Mouse (Mus musculus): ENCODE results near the gene Gng7. TPM values are rescaled to one million over a fixed set of nuclear protein-coding genes. Genes with fewer than 3 reads are reported as not detected.
A peak's percentile ranks its signal among the peaks of the same experiment; 100 is the strongest.

Gene Gng7
- polyA plus RNA-seq, 1 experiment from 2014 or later, result 11.5 TPM

- DNase-seq (peak; percentile 83), ATAC-seq (ENCODE audit: low FRiP score, low TSS enrichment) (peak; percentile 34)
- Histone ChIP-seq H3K36me3 (ENCODE audit: control insufficient read depth, insufficient read depth, low read length) (no peaks in the 10 kb centered on the region), H3K4me2 (ENCODE audit: low read length) (peak overlapping the region; percentile 46), H3K9me3 (ENCODE audit: control insufficient read depth, low read length) (no peaks in the 10 kb centered on the region), H3K4me3 (replicated peaks; ENCODE audit: low read depth, low read length) (peak overlapping the region; percentile 2; the same call in 1 of the 2 replicates), H3K27me3 (ENCODE audit: control insufficient read depth, insufficient read depth, low read length) (peaks cover 56% of the 10 kb centered on the region), H3K9ac (replicated peaks; ENCODE audit: low read length) (no peak overlapping the region; the same call in 1 of the 2 replicates), H3K27ac (replicated peaks; ENCODE audit: low read depth, low read length) (no peak overlapping the region), H3K4me1 (ENCODE audit: control insufficient read depth, insufficient read depth, low read length) (peaks cover 53% of the 10 kb centered on the region)
- WGBS, result 1% methylated on average over 37 of the region's 37 CpGs
Measured at GRCm38 (mm10) chr10:80936135-80936809, 78.5 kb downstream of the Gng7 start.

DNA sequence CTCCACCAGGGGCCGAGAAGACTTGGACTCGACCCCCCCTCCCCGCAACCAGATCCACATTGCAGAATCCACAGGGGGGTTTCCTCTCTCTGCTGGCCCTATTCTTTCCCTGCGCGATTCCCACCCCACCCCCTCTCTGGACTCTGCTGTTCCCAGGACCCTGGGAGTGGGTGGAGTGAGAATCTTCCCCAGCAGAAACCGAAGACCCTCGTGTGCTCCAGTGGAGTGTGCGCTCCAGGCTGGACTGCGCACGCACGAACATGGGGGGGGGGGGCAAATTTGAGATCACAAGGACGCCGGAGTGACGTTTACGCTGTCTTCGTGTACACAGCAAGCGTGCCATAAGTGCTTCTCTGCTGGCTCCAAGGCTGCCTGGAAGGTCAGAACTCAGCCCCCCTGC lies 79.0 kb downstream of the Gng7 start:
- no peaks in the 10 kb centered on the region for H3K9me3 ChIP-seq (ENCODE audit: control insufficient read depth, low read length)
- H3K9ac ChIP-seq (replicated peaks; ENCODE audit: low read length), result no peak overlapping the region
- DNase-seq, result peak; percentile 57
- peak overlapping the region; percentile 46 for H3K4me2 ChIP-seq (ENCODE audit: low read length)
- no peak for ATAC-seq (ENCODE audit: low FRiP score, low TSS enrichment)
- 5% methylated on average over 17 of the region's 17 CpGs for WGBS
- H3K27ac ChIP-seq (replicated peaks; ENCODE audit: low read depth, low read length), result no peak overlapping the region
- H3K36me3 ChIP-seq (ENCODE audit: control insufficient read depth, insufficient read depth, low read length), result no peaks in the 10 kb centered on the region
- H3K4me3 ChIP-seq (replicated peaks; ENCODE audit: low read depth, low read length), result 0 out of 2 replicates have a peak overlapping the region, but pooled peaks have one; percentile 2
- H3K27me3 ChIP-seq (ENCODE audit: control insufficient read depth, insufficient read depth, low read length), result peaks cover 60% of the 10 kb centered on the region
- H3K4me1 ChIP-seq (ENCODE audit: control insufficient read depth, insufficient read depth, low read length), result peaks cover 56% of the 10 kb centered on the region

GRCm38 (mm10) chr10:80935241-80935640 lies 79.5 kb downstream of the Gng7 start:
- Histone ChIP-seq H3K27ac (replicated peaks; ENCODE audit: low read depth, low read length) (no peak overlapping the region), H3K4me3 (replicated peaks; ENCODE audit: low read depth, low read length) (no peak overlapping the region), H3K36me3 (ENCODE audit: control insufficient read depth, insufficient read depth, low read length) (no peaks in the 10 kb centered on the region), H3K27me3 (ENCODE audit: control insufficient read depth, insufficient read depth, low read length) (peaks cover 64% of the 10 kb centered on the region), H3K4me1 (ENCODE audit: control insufficient read depth, insufficient read depth, low read length) (peaks cover 59% of the 10 kb centered on the region), H3K9me3 (ENCODE audit: control insufficient read depth, low read length) (no peaks in the 10 kb centered on the region), H3K4me2 (ENCODE audit: low read length) (no peak overlapping the region), H3K9ac (replicated peaks; ENCODE audit: low read length) (no peak overlapping the region)
- ATAC-seq (ENCODE audit: low FRiP score, low TSS enrichment) (no peak), DNase-seq (peak; percentile 43)
- 2% methylated on average over 3 of the region's 3 CpGs for WGBS

DNA sequence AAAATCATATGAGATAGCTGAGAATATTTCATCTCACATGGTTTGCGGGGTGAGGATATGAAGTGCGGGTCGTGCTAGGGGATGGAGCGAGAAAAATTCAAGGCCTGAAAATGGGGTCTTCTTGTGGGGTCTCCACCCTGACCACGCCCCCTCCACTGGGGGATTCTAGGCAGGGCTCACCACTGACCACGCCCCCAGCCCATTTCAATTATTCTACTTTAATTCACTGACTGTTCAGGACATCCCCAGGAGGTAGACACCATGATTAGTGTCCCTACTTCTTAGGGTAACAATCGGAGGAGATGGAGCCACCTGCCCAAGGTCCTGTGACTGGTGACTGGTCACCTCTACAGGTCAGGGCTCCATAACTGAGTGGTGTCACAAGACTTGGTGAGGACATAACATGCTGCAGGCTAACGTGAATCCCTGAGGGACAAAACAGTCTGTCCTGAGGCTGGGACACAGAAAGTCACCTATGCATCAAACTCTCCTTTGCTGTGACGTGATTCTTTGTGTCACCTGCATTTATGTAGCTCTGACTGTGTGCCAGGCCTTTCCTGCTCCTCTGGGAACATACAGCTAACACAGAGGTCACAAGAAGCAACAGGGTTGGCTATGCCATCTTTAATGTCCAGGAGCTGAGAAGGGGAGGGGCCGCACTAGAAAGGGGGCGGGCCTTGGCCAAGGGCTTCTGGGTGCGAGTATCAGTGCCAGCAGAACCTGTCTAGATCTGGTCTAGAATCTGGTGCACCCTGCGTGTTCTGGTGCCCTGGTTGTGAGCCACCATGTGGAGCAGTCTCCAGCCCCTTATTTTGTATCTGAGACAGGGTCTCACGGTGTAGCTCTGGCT lies 80.4 kb downstream of the Gng7 start:
- DNase-seq, result no peak
- peaks cover 55% of the 10 kb centered on the region for H3K4me1 ChIP-seq (ENCODE audit: control insufficient read depth, insufficient read depth, low read length)
- no peak overlapping the region for H3K27ac ChIP-seq (replicated peaks; ENCODE audit: low read depth, low read length)
- no peak for ATAC-seq (ENCODE audit: low FRiP score, low TSS enrichment)
- H3K9ac ChIP-seq (replicated peaks; ENCODE audit: low read length), result no peak overlapping the region
- H3K27me3 ChIP-seq (ENCODE audit: control insufficient read depth, insufficient read depth, low read length), result peaks cover 66% of the 10 kb centered on the region
- WGBS, result 38% methylated on average over 14 of the region's 14 CpGs
- H3K36me3 ChIP-seq (ENCODE audit: control insufficient read depth, insufficient read depth, low read length), result no peaks in the 10 kb centered on the region
- no peak overlapping the region for H3K4me2 ChIP-seq (ENCODE audit: low read length)
- no peak overlapping the region for H3K4me3 ChIP-seq (replicated peaks; ENCODE audit: low read depth, low read length)
- H3K9me3 ChIP-seq (ENCODE audit: control insufficient read depth, low read length), result no peaks in the 10 kb centered on the region

DNA sequence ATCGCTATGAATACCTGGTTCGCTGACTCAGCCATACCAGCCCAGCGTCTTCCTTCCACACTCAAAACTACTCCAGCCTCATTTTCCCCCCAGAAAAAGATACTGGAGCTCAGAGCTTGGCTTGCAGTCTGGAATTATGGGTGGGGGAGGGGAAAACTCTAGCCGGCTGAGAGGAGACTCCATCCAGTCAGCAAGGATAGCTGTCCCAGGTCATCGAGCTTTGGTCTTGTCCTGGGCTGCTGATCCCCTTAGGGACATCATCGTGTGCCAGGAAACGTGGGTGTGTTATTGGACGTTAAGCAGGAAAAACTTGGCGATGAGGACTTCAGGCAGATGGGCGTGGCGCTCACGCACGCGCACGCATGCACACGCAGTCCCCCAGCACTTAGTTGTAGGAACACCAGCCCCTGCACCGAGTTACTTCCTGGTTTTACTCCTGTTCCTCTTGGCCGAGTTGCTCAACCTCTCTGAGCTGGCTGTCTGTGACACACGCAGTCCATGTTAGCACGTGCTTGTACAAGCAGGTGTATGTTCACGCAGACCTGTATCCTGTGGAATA lies 81.2 kb downstream of the Gng7 start:
- WGBS, result 4% methylated on average over 21 of the region's 21 CpGs
- peaks cover 62% of the 10 kb centered on the region for H3K27me3 ChIP-seq (ENCODE audit: control insufficient read depth, insufficient read depth, low read length)

DNA sequence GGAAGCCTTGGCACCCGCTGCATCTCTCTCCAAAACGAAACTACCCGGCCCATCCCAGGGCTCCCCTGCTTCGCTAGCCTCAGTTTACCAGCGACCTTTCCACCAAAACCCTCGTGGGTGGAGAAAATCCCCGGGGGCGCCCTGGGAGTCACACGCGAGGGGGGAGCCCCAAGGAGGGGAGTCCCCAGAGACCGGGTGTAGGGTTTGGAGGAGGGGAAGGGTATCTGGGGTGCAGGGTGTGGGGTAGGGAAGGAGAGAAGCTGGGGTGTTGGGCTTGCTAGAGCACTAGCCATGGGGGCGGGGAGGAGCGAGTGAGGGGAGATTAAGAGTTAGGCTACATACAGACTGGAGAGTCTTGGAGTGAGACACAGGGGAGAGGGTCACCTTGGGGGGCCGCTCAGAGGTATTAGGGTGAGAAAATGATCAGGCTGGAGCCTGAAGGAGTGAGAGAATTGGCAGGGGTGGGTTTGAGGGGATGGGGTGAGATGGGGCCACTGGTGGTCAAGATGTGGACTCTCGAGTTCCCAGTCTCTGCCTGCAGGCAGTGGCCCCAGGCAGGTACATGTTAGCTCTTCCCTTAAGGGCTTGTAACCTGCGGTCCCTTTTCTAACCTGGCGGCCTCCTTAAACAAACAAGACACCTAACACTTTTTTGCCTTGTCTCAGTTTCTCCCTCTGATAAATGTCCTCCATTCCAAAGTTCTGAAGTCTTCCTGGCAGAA lies 81.9 kb downstream of the Gng7 start:
- 2% methylated on average over 17 of the region's 17 CpGs for WGBS
- no peak for ATAC-seq (ENCODE audit: low FRiP score, low TSS enrichment)
- H3K27ac ChIP-seq (replicated peaks; ENCODE audit: low read depth, low read length), result no peak overlapping the region
- H3K36me3 ChIP-seq (ENCODE audit: control insufficient read depth, insufficient read depth, low read length), result no peaks in the 10 kb centered on the region
- H3K27me3 ChIP-seq (ENCODE audit: control insufficient read depth, insufficient read depth, low read length), result peaks cover 61% of the 10 kb centered on the region
- peak overlapping the region; percentile 33 for H3K4me2 ChIP-seq (ENCODE audit: low read length)
- peak overlapping the region; percentile 5; the same call in 1 of the 2 replicates for H3K4me3 ChIP-seq (replicated peaks; ENCODE audit: low read depth, low read length)
- DNase-seq, result peak; percentile 24
- H3K9me3 ChIP-seq (ENCODE audit: control insufficient read depth, low read length), result no peaks in the 10 kb centered on the region
- H3K4me1 ChIP-seq (ENCODE audit: control insufficient read depth, insufficient read depth, low read length), result peaks cover 56% of the 10 kb centered on the region
- H3K9ac ChIP-seq (replicated peaks; ENCODE audit: low read length), result peak overlapping the region; percentile 16; the same call in 1 of the 2 replicates

More for the DNA sequence above, 81.2 kb downstream of the Gng7 start:
- Histone ChIP-seq H3K4me2 (ENCODE audit: low read length) (peak overlapping the region; percentile 24; the same call in 1 of the 2 replicates), H3K36me3 (ENCODE audit: control insufficient read depth, insufficient read depth, low read length) (no peaks in the 10 kb centered on the region), H3K27ac (replicated peaks; ENCODE audit: low read depth, low read length) (no peak overlapping the region), H3K9ac (replicated peaks; ENCODE audit: low read length) (no peak overlapping the region), H3K9me3 (ENCODE audit: control insufficient read depth, low read length) (no peaks in the 10 kb centered on the region), H3K4me3 (replicated peaks; ENCODE audit: low read depth, low read length) (no peak overlapping the region; the same call in 1 of the 2 replicates), H3K4me1 (ENCODE audit: control insufficient read depth, insufficient read depth, low read length) (peaks cover 56% of the 10 kb centered on the region)
- ATAC-seq (ENCODE audit: low FRiP score, low TSS enrichment) (no peak), DNase-seq (peak; percentile 41)

DNA sequence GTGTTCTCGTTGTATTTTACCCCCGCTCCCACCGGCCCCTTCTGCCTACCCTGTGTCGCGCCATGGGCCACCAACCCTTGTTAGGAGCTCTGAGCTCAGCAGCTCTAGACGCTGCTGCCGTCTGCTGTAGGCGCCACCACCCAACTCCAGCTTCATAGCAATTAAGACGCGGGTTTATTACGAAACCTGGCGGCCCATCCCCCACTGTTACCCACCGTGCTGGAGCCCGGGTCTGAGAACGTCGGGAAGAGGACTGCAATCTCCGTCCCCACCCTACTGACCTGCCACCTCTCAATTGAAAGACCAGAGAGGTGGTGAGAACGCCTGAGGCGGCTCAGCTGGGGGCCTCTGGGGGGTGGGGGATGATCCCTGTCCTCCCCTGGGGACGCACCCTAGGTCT lies 82.5 kb downstream of the Gng7 start:
- H3K4me3 ChIP-seq (replicated peaks; ENCODE audit: low read depth, low read length), result peak overlapping the region; percentile 5
- no peaks in the 10 kb centered on the region for H3K9me3 ChIP-seq (ENCODE audit: control insufficient read depth, low read length)
- WGBS, result under 1% methylated on average over 20 of the region's 20 CpGs

DNA sequence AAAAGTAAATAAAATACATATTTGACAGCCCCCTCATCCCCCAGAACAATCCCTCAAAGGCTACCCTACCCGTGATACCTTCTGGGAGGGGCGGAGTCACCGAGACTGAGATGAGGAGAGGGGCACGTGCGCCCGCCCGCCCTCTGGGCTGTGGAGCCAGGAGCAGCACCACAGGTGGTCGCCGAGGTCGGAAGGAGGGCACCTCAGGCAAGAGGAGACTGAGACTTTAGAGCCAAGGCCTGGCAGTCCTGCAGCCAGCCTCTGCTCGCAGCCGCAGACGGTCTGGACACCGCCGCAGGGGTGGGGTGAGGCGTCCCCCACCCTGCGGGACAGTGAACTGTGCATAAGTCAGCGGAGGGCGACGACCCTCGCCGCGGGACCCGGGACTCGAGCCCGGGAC lies 83.0 kb downstream of the Gng7 start:
- H3K9me3 ChIP-seq (ENCODE audit: control insufficient read depth, low read length), result no peaks in the 10 kb centered on the region
- H3K4me2 ChIP-seq (ENCODE audit: low read length), result peak overlapping the region; percentile 86
- no peaks in the 10 kb centered on the region for H3K36me3 ChIP-seq (ENCODE audit: control insufficient read depth, insufficient read depth, low read length)
- ATAC-seq (ENCODE audit: low FRiP score, low TSS enrichment), result no peak
- DNase-seq, result no peak
- H3K4me3 ChIP-seq (replicated peaks; ENCODE audit: low read depth, low read length), result peak overlapping the region; percentile 41
- peaks cover 52% of the 10 kb centered on the region for H3K4me1 ChIP-seq (ENCODE audit: control insufficient read depth, insufficient read depth, low read length)
- no peak overlapping the region; the same call in 1 of the 2 replicates for H3K9ac ChIP-seq (replicated peaks; ENCODE audit: low read length)
- H3K27ac ChIP-seq (replicated peaks; ENCODE audit: low read depth, low read length), result no peak overlapping the region
- peaks cover 57% of the 10 kb centered on the region for H3K27me3 ChIP-seq (ENCODE audit: control insufficient read depth, insufficient read depth, low read length)
- under 1% methylated on average over 26 of the region's 26 CpGs for WGBS

More for the DNA sequence above, 82.5 kb downstream of the Gng7 start:
- peak; percentile 56 for DNase-seq
- peaks cover 60% of the 10 kb centered on the region for H3K27me3 ChIP-seq (ENCODE audit: control insufficient read depth, insufficient read depth, low read length)
- peak overlapping the region; percentile 16; the same call in 1 of the 2 replicates for H3K9ac ChIP-seq (replicated peaks; ENCODE audit: low read length)
- H3K36me3 ChIP-seq (ENCODE audit: control insufficient read depth, insufficient read depth, low read length), result no peaks in the 10 kb centered on the region
- no peak overlapping the region for H3K27ac ChIP-seq (replicated peaks; ENCODE audit: low read depth, low read length)
- H3K4me1 ChIP-seq (ENCODE audit: control insufficient read depth, insufficient read depth, low read length), result peaks cover 53% of the 10 kb centered on the region
- H3K4me2 ChIP-seq (ENCODE audit: low read length), result peak overlapping the region; percentile 33
- no peak for ATAC-seq (ENCODE audit: low FRiP score, low TSS enrichment)
